Mouse (Mus musculus) liver, embryonic 14.5 days (tissue): ENCODE measurements at regions not wholly inside any gene's neighbourhood (a gene's known extent, or its start where the extent isn't known, plus 50 kb on each side); places are given as distances from the start of the nearest gene placed in this dataset.

ENCODE experiments used
- ATAC-seq: fragments of 200-750 bp; cut with Nextera tagmentation; 2 replicates; pipeline ENCODE4 v1.8.0; 2017; ENCODE audit warnings: moderate number of reproducible peaks, mild to moderate bottlenecking, moderate library complexity; ENCODE audit not compliant: insufficient read depth
- DNase-seq, 3 experiments: peaks; one replicate each; pipeline ENCODE4 v3.0.0-alpha.2; 2012 to 2013; ENCODE audit warnings: low read depth in 3 of 3, low spot score in 3 of 3
- H3K27ac ChIP-seq: fragments of 300-500 bp; sonication (generic); 2 replicates; pipeline ENCODE4 v1.5.1; 2014; ENCODE audit warnings: moderate library complexity, mild to moderate bottlenecking, control low read depth, inconsistent platforms
- H3K27me3 ChIP-seq: fragments of 300-500 bp; sonication (generic); 2 replicates; pipeline ENCODE4 v1.6.1; 2014; ENCODE audit warnings: mild to moderate bottlenecking, low read length, moderate library complexity; ENCODE audit not compliant: control insufficient read depth, insufficient read depth
- H3K36me3 ChIP-seq: fragments of 300-500 bp; sonication (generic); replicated peaks from 2 replicates; pipeline ENCODE4 v1.6.1; 2014; ENCODE audit warnings: low read depth; ENCODE audit not compliant: control insufficient read depth, insufficient read depth
- H3K4me1 ChIP-seq, 2 experiments: fragments of 200-500 bp in 1 of 2; fragments of 300-500 bp in 1 of 2; sonication (generic) in 1 of 2; replicated peaks; 2 replicates each; pipeline ENCODE4 v1.6.1; 2012 to 2014; ENCODE audit warnings: antibody characterized with exemption in 1 of 2, inconsistent platforms in 1 of 2, low read length in 1 of 2; ENCODE audit not compliant: control insufficient read depth in 2 of 2, insufficient read depth in 2 of 2
- H3K4me2 ChIP-seq: fragments of 300-500 bp; sonication (generic); 2 replicates; pipeline ENCODE4 v1.6.1; 2014; ENCODE audit warnings: low read depth, mild to moderate bottlenecking, control low read depth, moderate library complexity
- H3K4me3 ChIP-seq, 2 experiments: fragments of 200-500 bp in 1 of 2; fragments of 300-500 bp in 1 of 2; sonication (generic) in 1 of 2; 2 replicates each; pipeline ENCODE4 v1.5.1; 2012 to 2014; ENCODE audit warnings: low read depth in 2 of 2, low read length in 2 of 2, mild to moderate bottlenecking in 2 of 2, control low read depth in 1 of 2, inconsistent platforms in 1 of 2, moderate library complexity in 1 of 2; ENCODE audit not compliant: insufficient read depth in 1 of 2
- H3K9ac ChIP-seq: fragments of 300-500 bp; sonication (generic); replicated peaks from 2 replicates; pipeline ENCODE4 v1.6.1; 2014; ENCODE audit warnings: mild to moderate bottlenecking, control low read depth, moderate library complexity
- H3K9me3 ChIP-seq: fragments of 300-500 bp; sonication (generic); 2 replicates; pipeline ENCODE4 v1.6.1; 2016; ENCODE audit warnings: low read length, mixed read lengths; ENCODE audit not compliant: control insufficient read depth
- CTCF ChIP-seq: IDR thresholded peaks from 2 replicates; pipeline ENCODE4 v1.5.1; 2016; ENCODE audit warnings: antibody characterized with exemption, low read depth, control low read depth
- EP300 ChIP-seq: IDR thresholded peaks from 2 replicates; pipeline ENCODE4 v1.6.1; 2016; ENCODE audit warnings: antibody characterized with exemption, low read depth
- WGBS: fragments of 180-500 bp; shearing (Covaris S2); extraction: QIAGEN DNeasy Blood & Tissue Kit; methylation state at CpG from one replicate; pipeline ENCODE4 v1.1.7; 2014; ENCODE audit not compliant: insufficient replicate concordance; 5-methylcytosine and 5-hydroxymethylcytosine counted together

DNA sequence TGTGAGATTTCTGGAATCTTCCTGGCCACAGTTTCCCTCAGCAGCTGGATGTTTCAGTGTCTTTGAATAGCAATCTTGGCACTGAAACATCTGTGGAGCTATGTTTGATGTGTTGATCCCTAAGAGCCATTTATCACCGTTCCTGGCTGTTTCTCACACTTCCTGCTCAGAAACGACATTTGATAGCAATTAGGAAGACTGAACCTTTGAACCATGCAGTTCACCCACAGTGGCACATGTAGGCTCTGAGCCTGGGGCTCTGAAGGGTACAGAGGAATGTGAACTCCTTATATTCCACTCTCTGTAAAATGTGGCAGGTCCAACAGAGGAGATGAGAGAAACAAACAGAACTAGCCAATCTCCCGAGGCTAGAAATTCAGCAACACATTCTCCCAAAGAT lies 333.4 kb downstream of the Rnd3 start:
- no peaks in the 10 kb centered on the region for H3K27me3 ChIP-seq
- DNase-seq (no peak), ATAC-seq (no peak)
- no peaks in the 10 kb centered on the region for H3K9me3 ChIP-seq
- no peak overlapping the region for H3K27ac ChIP-seq
- no peak overlapping the region for H3K4me3 ChIP-seq
- H3K9ac ChIP-seq: no peak overlapping the region
- no peak for TF ChIP-seq EP300
- TF ChIP-seq CTCF: no peak
- WGBS: 28% methylated on average over 3 of the region's 3 CpGs
- H3K4me1 ChIP-seq: peaks cover 0 to 5% of the 10 kb centered on the region in 2 experiments; a peak in 2 of 4 replicates
- no peak overlapping the region for H3K4me2 ChIP-seq
- H3K36me3 ChIP-seq: no peaks in the 10 kb centered on the region

DNA sequence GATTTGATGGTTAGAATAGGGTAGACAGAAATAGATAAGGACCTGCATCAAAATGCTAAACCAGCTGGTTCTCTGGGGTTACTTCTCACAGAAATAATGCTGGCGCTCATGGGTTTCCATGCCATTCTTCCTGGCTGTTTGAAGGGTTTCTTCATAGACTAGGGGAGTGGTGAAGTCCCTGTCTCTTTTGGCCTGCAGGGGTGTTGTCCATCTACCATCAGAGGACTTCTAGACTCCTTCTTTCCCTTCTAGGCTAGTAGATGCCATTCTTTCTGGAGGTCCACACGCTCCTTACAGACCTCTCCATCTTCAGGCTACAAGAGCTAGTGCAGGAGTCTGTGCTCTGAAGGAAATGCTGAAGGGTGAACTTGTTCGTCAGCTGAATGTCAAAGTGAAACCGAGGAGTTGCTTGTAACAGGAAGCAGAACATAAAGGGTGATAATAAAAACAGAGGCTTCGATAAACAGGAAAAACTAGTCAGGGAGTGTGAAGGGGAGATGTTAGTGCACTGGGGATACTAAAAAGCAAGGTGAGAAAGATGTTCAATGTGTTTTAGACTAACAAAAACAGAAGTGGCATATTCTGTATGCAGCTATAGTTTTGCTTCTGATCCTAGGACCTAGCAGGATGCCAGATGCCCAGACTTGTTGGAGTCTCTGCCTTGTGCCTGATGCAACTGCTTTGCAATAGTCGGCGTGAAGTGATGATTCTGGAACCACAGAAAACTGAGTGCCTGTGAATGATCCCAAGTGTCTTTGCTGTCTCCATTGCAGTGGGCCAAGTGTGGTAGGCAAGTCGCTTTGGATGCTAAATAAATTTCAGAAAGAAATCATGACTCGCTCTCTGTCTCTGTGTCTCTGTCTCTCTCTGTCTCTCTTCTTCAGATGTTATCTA lies 335.1 kb downstream of the Rnd3 start:
- Histone ChIP-seq H3K9me3 (no peaks in the 10 kb centered on the region), H3K27me3 (no peaks in the 10 kb centered on the region), H3K27ac (no peak overlapping the region), H3K4me1 (peaks cover 0 to 5% of the 10 kb centered on the region in 2 experiments; a peak in 2 of 4 replicates), H3K36me3 (no peaks in the 10 kb centered on the region), H3K4me3 (no peak overlapping the region), H3K4me2 (peak overlapping the region; percentile 6; the same call in 1 of the 2 replicates), H3K9ac (no peak overlapping the region)
- 44% methylated on average over 9 of the region's 9 CpGs for WGBS
- TF ChIP-seq EP300 (no peak), CTCF (no peak)
- ATAC-seq (no peak), DNase-seq (no peak)

DNA sequence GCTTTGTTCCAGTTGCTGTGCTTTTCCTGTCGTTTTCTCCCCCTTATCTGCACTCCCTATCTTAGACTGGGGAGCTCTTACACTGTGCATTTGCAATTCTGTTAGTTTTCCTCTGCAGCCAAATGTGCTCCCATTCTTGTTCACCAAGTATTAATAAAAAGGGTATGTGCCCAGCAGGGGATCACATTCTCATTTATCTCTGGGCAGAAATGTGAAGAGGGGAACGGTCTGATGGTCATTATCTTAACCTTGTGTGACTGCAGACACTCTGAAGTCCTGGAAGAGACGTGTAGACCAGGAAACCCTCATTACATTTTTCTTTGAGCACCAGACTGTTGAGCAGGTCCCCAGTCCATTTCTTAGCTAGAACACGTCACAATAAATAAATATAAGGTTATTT lies 336.6 kb downstream of the Rnd3 start:
- Histone ChIP-seq H3K27me3 (no peaks in the 10 kb centered on the region), H3K4me1 (peaks cover 0 to 5% of the 10 kb centered on the region in 2 experiments; a peak in 2 of 4 replicates), H3K9me3 (no peaks in the 10 kb centered on the region), H3K27ac (no peak overlapping the region), H3K4me2 (no peak overlapping the region), H3K36me3 (no peaks in the 10 kb centered on the region), H3K4me3 (no peak overlapping the region), H3K9ac (no peak overlapping the region)
- ATAC-seq (no peak), DNase-seq (no peak)
- TF ChIP-seq CTCF (no peak), EP300 (no peak)
- 30% methylated on average over 4 of the region's 4 CpGs for WGBS

DNA sequence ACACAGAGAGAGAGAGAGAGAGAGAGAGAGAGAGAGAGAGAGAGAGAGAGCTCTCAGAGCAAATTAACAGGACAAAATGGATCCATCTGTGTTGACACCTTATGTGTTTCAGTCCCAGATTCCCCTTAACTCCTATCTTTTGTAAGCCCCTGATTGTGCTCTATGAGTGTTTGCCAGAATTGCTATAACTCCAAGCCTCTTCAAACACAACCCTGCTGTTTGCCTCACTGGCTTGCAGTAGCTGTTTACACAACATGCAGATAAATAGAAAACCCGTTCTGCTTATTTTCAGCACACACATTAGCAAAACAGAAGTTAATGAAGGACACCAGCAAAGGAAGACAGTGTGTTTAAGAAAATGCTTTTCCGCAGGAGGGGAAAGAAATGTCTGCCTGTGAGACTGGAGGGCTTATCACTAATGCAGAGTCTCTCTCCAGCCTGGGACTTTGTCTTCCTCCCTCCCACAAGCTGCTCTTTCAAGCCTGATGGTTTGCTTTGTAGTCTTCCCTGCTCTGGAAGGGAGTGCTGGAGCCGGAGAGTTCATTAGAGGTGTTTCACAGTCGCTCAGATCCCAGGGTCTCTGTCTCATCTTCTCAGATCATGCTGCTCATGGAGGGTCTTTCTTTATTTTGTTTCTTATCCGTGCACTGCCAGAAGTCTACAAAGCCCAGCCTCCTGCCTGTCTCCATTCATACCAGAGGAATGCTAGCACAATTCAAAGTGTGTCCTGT lies 338.4 kb downstream of the Rnd3 start:
- H3K27ac ChIP-seq: no peak overlapping the region
- no peak overlapping the region for H3K4me3 ChIP-seq
- WGBS: 23% methylated on average over 5 of the region's 5 CpGs
- ATAC-seq (no peak), DNase-seq (no peak)
- H3K4me2 ChIP-seq: no peak overlapping the region
- peaks cover 0 to 4% of the 10 kb centered on the region in 2 experiments; a peak in 2 of 4 replicates for H3K4me1 ChIP-seq
- H3K9ac ChIP-seq: no peak overlapping the region
- TF ChIP-seq EP300: no peak
- no peak for TF ChIP-seq CTCF
- H3K9me3 ChIP-seq: no peaks in the 10 kb centered on the region
- no peaks in the 10 kb centered on the region for H3K36me3 ChIP-seq
- no peaks in the 10 kb centered on the region for H3K27me3 ChIP-seq

DNA sequence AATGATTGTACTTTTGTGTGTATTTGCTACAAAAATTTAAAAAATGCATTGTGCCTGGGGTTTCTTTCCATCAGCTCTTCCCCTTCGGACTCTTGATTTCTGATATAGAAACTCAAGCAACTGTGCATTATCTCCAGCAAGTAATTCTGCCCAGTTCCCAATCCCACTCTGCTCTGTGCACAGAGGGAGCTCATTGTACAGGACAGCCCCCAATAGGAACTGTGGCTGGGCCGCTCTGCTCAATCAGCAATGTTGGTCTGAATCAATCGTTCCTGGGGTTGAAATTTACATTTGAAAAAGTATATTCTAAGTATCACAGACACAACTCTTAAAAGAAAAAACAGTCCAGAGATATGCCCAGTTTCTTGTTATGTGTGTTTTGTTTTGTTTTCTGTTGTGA lies 339.1 kb downstream of the Rnd3 start:
- Histone ChIP-seq H3K9me3 (no peaks in the 10 kb centered on the region), H3K27ac (no peak overlapping the region), H3K36me3 (no peaks in the 10 kb centered on the region), H3K9ac (no peak overlapping the region), H3K4me1 (peaks cover 0 to 2% of the 10 kb centered on the region in 2 experiments; a peak in 1 of 4 replicates), H3K27me3 (no peaks in the 10 kb centered on the region), H3K4me2 (no peak overlapping the region), H3K4me3 (no peak overlapping the region)
- TF ChIP-seq EP300 (no peak), CTCF (no peak)
- 56% methylated on average over 3 of the region's 3 CpGs for WGBS
- no peak for DNase-seq
- no peak for ATAC-seq
